Mouse (Mus musculus) thymus, adult 2 months (tissue): ENCODE measurements around the gene Sv2c.

Experiments
- CTCF ChIP-seq: fragments of 200-500 bp; IDR thresholded peaks from 2 replicates; pipeline ENCODE4 v1.5.1; 2012; ENCODE audit warnings: mild to moderate bottlenecking, control low read depth, low read length, moderate library complexity, borderline replicate concordance; ENCODE audit not compliant: control insufficient read depth, poor library complexity, insufficient read depth; ENCODE audit errors: extremely low read depth
- POLR2A ChIP-seq: fragments of 200-500 bp; IDR thresholded peaks from 2 replicates; pipeline ENCODE4 v1.6.1; 2012; ENCODE audit warnings: mild to moderate bottlenecking, low read length, control low read depth, moderate library complexity; ENCODE audit not compliant: control insufficient read depth, poor library complexity, insufficient read depth; ENCODE audit errors: extremely low read depth

DNA sequence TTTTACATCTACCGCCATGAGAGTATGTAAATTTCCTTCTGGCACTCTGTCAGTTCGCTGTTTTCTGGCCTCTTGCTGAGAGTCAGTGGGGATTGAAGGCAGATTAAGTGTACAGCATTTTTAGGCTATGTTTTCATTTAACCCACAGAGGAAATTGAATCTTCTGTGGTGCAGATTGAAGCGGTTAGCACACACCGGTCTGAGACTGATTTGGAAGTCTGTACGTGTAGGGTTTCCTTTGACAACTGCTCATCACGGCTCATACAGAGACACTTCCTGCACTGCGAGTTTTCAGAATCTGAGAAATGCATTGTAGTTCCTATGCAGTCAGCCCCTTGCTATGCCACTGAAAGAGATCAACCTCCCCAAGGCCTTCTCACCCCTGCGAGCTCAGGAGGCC is 168.2 kb downstream of the Sv2c start:
- no peak for TF ChIP-seq CTCF
- TF ChIP-seq POLR2A: no peak
